In the genomic region with DNA sequence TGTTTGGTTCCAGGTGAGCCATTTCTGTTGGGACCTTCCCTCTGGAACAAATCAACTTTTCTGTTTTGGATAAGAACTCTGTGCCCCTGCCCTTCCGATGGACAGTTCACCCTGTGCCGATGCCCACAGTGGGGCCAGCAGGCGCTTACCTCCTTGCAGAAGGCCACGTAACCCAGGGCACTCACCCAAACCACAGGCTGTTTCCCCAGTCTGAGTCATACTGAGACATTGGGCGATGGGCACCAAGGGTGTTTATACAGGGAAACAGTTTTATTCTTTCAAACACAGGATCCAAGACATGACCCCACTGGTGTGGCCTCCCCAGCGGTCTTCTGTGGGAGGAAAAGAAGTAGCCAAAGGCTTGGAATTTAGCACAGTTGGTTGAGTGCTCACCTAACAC, we compare ENCODE assay signal across 16 mouse cellular contexts.
"Had no signal": no experiment of that assay in that cellular context is flagged by ENCODE, and none has a peak within 500 bp of the region (broad histone marks: within the 10 kb centered on the region; RNA-seq: fewer than 3 reads in every experiment).

No protein-coding gene starts in this region.

- DNase-seq: heart, postnatal 10 days; heart, postnatal 14 days; heart, postnatal 36 days; heart, postnatal 4 days; kidney, adult 11 months; kidney, adult 18-20 months; kidney, adult 2 months; kidney, adult 8-10 months; kidney, adult 9 months; kidney, postnatal 10 days; kidney, postnatal 14 days; kidney, postnatal 25 days; kidney, postnatal 36 days; kidney, postnatal 4 days; layer of hippocampus, adult 9-11 months; layer of hippocampus, postnatal 36 days had no signal
